Mouse (Mus musculus) stomach, postnatal 0 days (tissue): ENCODE data around the gene Ttll11. TPM values are rescaled to one million over a fixed set of nuclear protein-coding genes. Genes with fewer than 3 reads are reported as not detected.
A peak's percentile ranks its signal among the peaks of the same experiment; 100 is the strongest.

ENCODE experiments used
- ATAC-seq: fragments of 200-750 bp; cut with Nextera tagmentation; 2 replicates; pipeline ENCODE4 v1.8.0; 2017; ENCODE audit not compliant: low FRiP score, low TSS enrichment
- DNase-seq: peaks from one replicate; pipeline ENCODE4 v3.0.0-alpha.2; 2016; ENCODE audit warnings: low spot score
- H3K27ac ChIP-seq: fragments of 300-500 bp; sonication (generic); replicated peaks from 2 replicates; pipeline ENCODE4 v1.5.1; 2014; ENCODE audit warnings: mild to moderate bottlenecking, control low read depth
- H3K27me3 ChIP-seq: fragments of 300-500 bp; sonication (generic); 2 replicates; pipeline ENCODE4 v1.6.1; 2014; ENCODE audit warnings: low read length; ENCODE audit not compliant: control insufficient read depth, insufficient read depth
- H3K36me3 ChIP-seq: fragments of 300-500 bp; sonication (generic); 2 replicates; pipeline ENCODE4 v1.6.1; 2014; ENCODE audit warnings: low read length, mixed read lengths; ENCODE audit not compliant: control insufficient read depth, insufficient read depth
- H3K4me1 ChIP-seq: fragments of 300-500 bp; sonication (generic); replicated peaks from 2 replicates; pipeline ENCODE4 v1.6.1; 2014; ENCODE audit warnings: antibody characterized with exemption; ENCODE audit not compliant: control insufficient read depth, insufficient read depth
- H3K4me2 ChIP-seq: fragments of 300-500 bp; sonication (generic); replicated peaks from 2 replicates; pipeline ENCODE4 v1.6.1; 2014; ENCODE audit warnings: low read depth, mild to moderate bottlenecking, control low read depth, moderate library complexity
- H3K4me3 ChIP-seq: fragments of 300-500 bp; sonication (generic); 2 replicates; pipeline ENCODE4 v1.5.1; 2014; ENCODE audit warnings: low read depth, low read length, control low read depth
- H3K9ac ChIP-seq: fragments of 300-500 bp; sonication (generic); 2 replicates; pipeline ENCODE4 v1.6.1; 2014; ENCODE audit warnings: mild to moderate bottlenecking, low read length, control low read depth, mixed read lengths
- H3K9me3 ChIP-seq: fragments of 300-500 bp; sonication (generic); 2 replicates; pipeline ENCODE4 v1.6.1; 2016; ENCODE audit warnings: low read length; ENCODE audit not compliant: control insufficient read depth
- CTCF ChIP-seq: IDR thresholded peaks from 2 replicates; pipeline ENCODE4 v1.5.1; 2016; ENCODE audit warnings: antibody characterized with exemption, low read depth, mild to moderate bottlenecking, moderate library complexity
- EP300 ChIP-seq: optimal IDR thresholded peaks from 2 replicates; pipeline ENCODE3; 2016; ENCODE audit warnings: antibody characterized with exemption
- WGBS: fragments of 180-500 bp; shearing (Covaris S2); extraction: QIAGEN DNeasy Blood & Tissue Kit; methylation state at CpG from one replicate; pipeline ENCODE4 v1.1.7; 2014; 5-methylcytosine and 5-hydroxymethylcytosine counted together
- polyA plus RNA-seq: library from polyadenylated mRNA; unstranded; fragments of >200 nt; fragmentation: Nextera tagmentation; extraction: Ambion mirVana; gene quantifications from 2 replicates; pipeline ENCODE4 v1.2.1, GENCODE M21; 2015

Gene Ttll11
- polyA plus RNA-seq, 1 experiment from 2014 or later, result 0.55 TPM

DNA sequence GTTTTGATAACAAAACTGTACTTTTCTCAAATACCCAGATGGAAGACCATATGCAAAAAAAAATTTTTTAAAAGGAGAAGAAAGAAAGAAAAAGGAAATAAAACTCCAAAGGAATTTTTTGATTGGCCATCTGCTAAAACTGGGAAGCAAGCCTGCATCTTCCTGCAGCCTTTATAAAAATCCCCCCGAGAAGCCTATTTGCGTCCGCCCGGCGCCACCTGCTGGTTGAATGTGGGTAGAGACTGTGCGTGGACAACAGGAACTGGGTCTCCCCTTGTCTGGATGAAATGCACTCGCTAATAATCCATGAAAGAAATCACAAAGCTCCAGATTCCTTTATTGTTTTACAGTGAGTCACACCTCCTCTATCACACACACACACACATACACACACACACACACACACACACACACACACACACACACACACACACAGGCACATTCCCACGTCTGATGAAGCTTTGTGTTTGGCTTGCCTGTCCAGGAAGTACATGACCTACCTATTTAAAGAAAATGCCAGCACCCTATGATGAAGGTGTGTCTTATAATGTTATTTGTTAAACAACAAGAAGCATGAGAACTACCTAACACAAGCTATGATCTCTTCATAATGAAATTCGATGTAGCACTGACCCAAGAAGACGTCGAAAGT is 49.1 kb downstream of the Ttll11 start:
- ATAC-seq, result peak; percentile 55
- no peak overlapping the region for H3K4me3 ChIP-seq

DNA sequence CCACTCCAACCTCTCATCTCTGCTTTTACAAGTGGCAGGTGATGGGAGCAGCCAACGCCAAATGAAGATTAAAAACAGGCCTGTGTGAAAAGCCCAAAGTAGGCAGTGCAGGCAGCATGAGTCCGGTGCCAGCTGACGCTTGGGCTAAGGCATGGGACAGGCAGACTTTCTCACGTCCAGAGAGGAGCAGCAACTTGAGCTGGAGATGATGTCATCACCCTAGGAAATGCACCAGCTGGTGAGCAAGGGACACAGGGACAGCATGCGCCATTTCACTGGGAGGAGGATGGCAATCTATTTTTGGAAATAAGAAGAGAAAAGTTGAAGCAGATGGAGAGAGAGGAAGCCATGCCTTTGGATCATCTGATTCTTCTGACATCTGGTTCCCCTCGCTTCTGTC is 51.6 kb downstream of the Ttll11 start:
- Histone ChIP-seq H3K9me3 (no peaks in the 10 kb centered on the region), H3K9ac (no peak overlapping the region), H3K4me2 (no peak overlapping the region), H3K4me3 (no peak overlapping the region), H3K27me3 (no peaks in the 10 kb centered on the region), H3K4me1 (no peaks in the 10 kb centered on the region), H3K36me3 (no peaks in the 10 kb centered on the region), H3K27ac (no peak overlapping the region)
- 56% methylated on average over 6 of the region's 6 CpGs for whole genome bisulfite sequencing
- DNase-seq (no peak), ATAC-seq (peak; percentile 48; the same call in 1 of the 2 replicates)
- no peak for TF ChIP-seq CTCF
- no peak for TF ChIP-seq EP300

More for the DNA sequence above, 49.1 kb downstream of the Ttll11 start:
- Histone ChIP-seq H3K4me2 (no peak overlapping the region), H3K36me3 (no peaks in the 10 kb centered on the region), H3K4me1 (no peaks in the 10 kb centered on the region), H3K9ac (no peak overlapping the region), H3K27me3 (no peaks in the 10 kb centered on the region), H3K27ac (no peak overlapping the region), H3K9me3 (no peaks in the 10 kb centered on the region)
- WGBS, result 31% methylated on average over 11 of the region's 11 CpGs
- DNase-seq, result peak; percentile 80
- TF ChIP-seq CTCF (peak; percentile 93), EP300 (no peak)

DNA sequence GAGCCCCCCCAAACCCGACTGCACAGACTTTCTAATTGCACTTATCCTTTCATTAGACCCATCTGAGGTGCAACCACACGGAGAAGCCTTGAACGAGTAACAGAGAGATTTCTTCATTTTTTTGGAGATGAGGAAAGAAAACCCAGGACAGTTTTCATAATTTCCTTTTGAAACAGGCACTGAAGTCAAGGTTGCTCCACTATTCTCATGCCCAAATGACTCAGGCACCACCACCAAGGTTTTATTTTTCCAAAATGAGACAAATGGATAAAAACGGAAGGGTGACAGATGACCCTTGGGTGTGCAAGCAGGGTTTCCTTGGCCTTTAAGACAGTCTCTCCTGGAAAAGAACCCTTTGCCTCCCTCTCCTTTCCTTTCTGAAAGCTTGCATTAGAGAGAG is 54.8 kb downstream of the Ttll11 start:
- no peak overlapping the region for H3K4me2 ChIP-seq
- H3K9me3 ChIP-seq, result no peaks in the 10 kb centered on the region
- ATAC-seq (no peak), DNase-seq (no peak)
- no peak overlapping the region for H3K9ac ChIP-seq
- no peak overlapping the region for H3K4me3 ChIP-seq
- 76% methylated on average over 4 of the region's 4 CpGs for WGBS
- TF ChIP-seq EP300, result no peak
- no peak for TF ChIP-seq CTCF
- H3K27me3 ChIP-seq, result no peaks in the 10 kb centered on the region
- no peaks in the 10 kb centered on the region for H3K36me3 ChIP-seq
- H3K4me1 ChIP-seq, result no peaks in the 10 kb centered on the region
- H3K27ac ChIP-seq, result no peak overlapping the region

DNA sequence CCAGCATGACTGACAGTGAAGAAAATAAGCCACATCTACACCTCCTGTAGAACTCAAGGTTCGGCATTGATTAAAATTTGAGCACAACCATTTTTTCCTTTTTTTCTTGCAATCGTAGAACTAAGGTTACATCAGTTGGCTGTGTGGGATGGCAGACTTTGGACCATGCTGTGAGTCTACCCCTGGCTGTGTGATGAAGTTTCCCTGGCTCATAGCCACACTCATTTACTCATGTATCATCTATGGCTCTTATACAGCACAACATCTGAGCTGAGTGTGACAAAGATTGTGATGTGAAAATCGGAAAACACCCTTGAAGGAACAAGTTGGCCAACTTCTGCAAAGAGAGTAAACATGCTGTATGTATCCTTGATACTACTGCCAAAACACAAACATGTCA is 56.8 kb downstream of the Ttll11 start:
- Histone ChIP-seq H3K9ac (no peak overlapping the region), H3K4me3 (no peak overlapping the region), H3K4me1 (no peaks in the 10 kb centered on the region), H3K9me3 (no peaks in the 10 kb centered on the region), H3K36me3 (no peaks in the 10 kb centered on the region), H3K27me3 (no peaks in the 10 kb centered on the region), H3K27ac (no peak overlapping the region), H3K4me2 (no peak overlapping the region)
- 86% methylated on average over 3 of the region's 3 CpGs for WGBS
- ATAC-seq, result no peak
- TF ChIP-seq EP300, result no peak
- no peak for TF ChIP-seq CTCF
- DNase-seq, result no peak

DNA sequence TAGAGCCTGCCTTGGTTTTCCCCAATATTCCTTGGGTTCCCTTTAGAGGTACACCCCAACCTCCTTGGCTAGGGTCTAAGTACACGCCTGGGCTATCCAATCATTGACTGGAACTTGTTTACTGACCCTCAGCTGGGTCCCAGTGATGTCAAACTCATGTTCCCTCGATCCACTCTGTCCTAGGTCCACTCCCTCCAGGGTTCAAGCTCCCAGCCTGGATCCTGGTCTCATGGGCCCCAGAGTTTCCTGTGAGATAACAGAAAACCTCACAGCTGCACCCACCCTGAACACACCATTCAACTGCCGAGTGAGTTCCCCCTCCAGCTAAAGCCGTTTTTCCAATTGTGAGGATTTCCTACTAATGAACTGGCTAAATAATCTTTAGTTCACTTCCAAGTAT is 67.6 kb downstream of the Ttll11 start:
- Histone ChIP-seq H3K36me3 (no peaks in the 10 kb centered on the region), H3K4me1 (no peaks in the 10 kb centered on the region), H3K27me3 (no peaks in the 10 kb centered on the region), H3K4me2 (no peak overlapping the region), H3K9ac (no peak overlapping the region), H3K4me3 (no peak overlapping the region), H3K27ac (no peak overlapping the region), H3K9me3 (no peaks in the 10 kb centered on the region)
- TF ChIP-seq EP300, result no peak
- no peak for TF ChIP-seq CTCF
- 52% methylated on average over 4 of the region's 4 CpGs for WGBS
- no peak for ATAC-seq
- DNase-seq, result no peak

DNA sequence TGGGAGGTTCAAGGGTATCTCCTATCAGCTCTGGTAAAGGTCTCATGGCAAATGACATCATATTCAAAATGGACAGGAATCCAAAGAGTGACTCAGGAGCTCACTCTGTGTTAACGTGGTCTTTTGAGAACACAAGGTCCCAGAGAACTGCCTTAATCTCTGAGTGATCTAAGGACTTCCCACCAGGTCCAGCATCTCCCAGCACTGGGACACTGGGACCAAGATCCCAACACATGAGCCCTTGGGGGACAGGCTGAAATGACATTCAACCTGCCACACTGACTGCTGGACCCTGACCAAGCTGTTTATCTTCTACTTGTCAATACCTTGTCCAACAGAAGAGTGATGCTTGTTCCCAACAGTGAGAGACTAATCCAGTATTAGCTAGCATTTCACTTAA is 68.0 kb downstream of the Ttll11 start:
- H3K27me3 ChIP-seq, result no peaks in the 10 kb centered on the region
- no peak for DNase-seq
- H3K4me2 ChIP-seq, result no peak overlapping the region
- no peaks in the 10 kb centered on the region for H3K4me1 ChIP-seq
- no peak overlapping the region for H3K9ac ChIP-seq
- 65% methylated on average over 1 of the region's 1 CpGs for WGBS
- no peaks in the 10 kb centered on the region for H3K36me3 ChIP-seq
- no peak for ATAC-seq
- no peak overlapping the region for H3K27ac ChIP-seq
- H3K4me3 ChIP-seq, result no peak overlapping the region
- TF ChIP-seq EP300 (no peak), CTCF (no peak)
- H3K9me3 ChIP-seq, result no peaks in the 10 kb centered on the region
